Mouse (Mus musculus): ENCODE measurements at regions not wholly inside any gene's neighbourhood (a gene's known extent, or its start where the extent isn't known, plus 50 kb on each side); places are given as distances from the start of the nearest gene placed in this dataset.

- TF ChIP-seq POLR2A (IDR thresholded peaks at IDR 0.05; ENCODE audit: insufficient read depth, low read depth, low read length) (no peak), CTCF (IDR thresholded peaks at IDR 0.05) (no peak), EP300 (IDR thresholded peaks at IDR 0.05; ENCODE audit: insufficient read depth, low read depth, low read length) (no peak)
Observed at GRCm38 (mm10) chr1:90470996-90471395, 131.8 kb upstream of the Cops8 start.

All from heart, adult 2 months (tissue).